Mouse (Mus musculus) heart, adult 18-20 months (tissue): ENCODE measurements around the gene Tenm2. TPM values are rescaled to one million over a fixed set of nuclear protein-coding genes. Genes with fewer than 3 reads are reported as not detected.

Experiments
- DNase-seq, 2 experiments: peaks; one replicate each; pipeline ENCODE4 v3.0.0; 2021 to 2022; ENCODE audit warnings: mixed read lengths in 1 of 2
- total RNA-seq, 2 experiments: library from RNA; stranded (reverse); gene quantifications; 2 replicates each; pipeline ENCODE4 v1.2.3; 2021

Tenm2 gene
- total RNA-seq, 2 experiments from 2014 or later, result 0.17 to 0.21 TPM

DNA sequence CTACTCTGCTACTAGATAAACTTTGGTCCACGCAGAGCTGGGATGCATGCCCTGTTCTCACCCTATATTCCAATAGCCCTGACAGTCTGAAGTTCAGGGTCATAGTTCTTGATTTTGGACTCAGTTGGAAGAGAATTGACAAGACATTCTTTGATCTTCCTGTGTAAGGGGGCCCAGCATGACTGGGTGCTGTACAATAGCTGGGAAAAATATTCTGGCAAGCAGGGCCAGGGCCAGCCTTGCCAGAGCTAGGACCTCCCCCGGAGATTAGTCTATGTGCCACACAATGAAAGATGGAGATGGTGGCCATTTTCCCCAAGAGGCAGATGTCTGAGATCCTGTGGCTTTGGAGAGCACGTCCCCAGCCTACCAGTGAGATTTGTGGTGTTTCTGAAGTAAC is 1021.2 kb downstream of the Tenm2 start:
- DNase-seq, result no peak

DNA sequence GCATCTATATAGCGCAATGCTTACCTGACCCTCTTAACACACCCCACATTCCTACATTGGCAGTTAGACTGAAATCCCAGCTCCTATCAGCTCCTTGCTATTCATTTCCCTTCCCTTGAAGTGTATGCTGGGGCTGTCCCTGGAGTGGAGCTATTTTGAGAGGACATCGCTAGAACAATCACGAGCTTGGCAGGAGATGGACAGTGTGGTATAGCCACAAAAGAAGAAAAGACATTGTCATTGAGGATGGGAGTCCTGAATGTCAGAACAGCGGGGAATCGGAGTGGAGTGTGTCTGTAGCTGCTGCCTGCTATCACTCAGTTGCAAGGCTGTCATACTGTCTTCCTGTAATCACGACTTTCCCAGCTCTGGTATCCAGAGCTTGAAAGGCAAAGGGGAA is 1031.4 kb downstream of the Tenm2 start:
- peak; percentile 9 to 12 for DNase-seq

DNA sequence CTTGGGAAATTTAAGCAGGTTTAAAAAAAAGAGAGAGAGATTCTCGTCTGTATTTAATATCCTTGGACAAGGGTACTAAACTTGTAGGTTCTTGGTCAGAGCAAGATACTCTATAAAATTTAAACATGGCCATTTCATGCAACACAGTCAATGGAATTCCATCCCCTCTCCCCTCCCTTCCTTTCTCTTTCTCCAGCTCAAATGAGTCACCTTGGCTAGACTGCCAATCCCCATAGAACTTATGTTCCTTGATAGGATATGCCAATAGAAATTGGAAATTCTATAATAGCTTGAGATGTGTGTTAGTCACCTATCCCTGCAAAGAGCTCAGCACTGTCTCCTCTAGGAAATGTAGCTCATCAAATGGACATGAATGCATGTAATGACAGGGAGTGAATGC is 1031.9 kb downstream of the Tenm2 start:
- no peak for DNase-seq

DNA sequence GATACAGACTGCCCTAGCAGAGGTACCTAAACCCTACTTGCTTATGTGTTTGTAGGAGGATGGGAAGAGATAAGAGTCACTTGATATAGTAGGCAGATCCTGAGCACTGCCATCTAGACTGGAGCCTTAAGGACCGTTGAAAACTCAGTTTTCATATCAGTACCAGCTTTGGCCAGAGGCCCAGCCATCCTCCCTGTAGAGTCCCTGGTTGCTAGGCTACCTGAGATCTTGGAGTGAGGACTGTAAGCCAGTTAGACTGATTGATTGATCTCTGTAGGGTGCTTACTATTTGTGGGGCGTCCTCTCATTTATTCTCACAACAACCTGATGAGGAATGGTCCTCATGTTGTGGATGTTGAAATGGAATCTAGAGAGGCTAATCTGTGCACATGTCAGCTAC is 1041.4 kb downstream of the Tenm2 start:
- no peak for DNase-seq

DNA sequence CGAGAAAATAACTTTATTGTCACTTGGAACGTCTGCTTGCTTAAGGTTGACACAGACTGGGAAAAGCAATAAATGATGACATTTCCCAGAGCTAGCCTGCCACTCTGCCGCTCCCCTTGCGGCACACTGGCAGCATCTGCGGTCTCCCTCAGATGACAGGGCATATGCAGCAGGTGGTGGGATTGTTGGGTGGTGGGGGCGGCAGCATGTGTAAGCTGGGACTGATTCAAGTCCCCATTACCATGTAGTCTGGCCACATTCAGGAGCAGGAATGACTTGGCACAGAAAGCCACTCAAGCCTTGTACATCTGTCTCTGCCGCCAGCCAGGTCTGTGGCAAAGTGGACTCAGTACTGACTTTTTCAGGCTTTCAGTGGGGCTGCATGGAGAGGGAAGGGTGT is 1059.7 kb downstream of the Tenm2 start:
- no peak for DNase-seq

DNA sequence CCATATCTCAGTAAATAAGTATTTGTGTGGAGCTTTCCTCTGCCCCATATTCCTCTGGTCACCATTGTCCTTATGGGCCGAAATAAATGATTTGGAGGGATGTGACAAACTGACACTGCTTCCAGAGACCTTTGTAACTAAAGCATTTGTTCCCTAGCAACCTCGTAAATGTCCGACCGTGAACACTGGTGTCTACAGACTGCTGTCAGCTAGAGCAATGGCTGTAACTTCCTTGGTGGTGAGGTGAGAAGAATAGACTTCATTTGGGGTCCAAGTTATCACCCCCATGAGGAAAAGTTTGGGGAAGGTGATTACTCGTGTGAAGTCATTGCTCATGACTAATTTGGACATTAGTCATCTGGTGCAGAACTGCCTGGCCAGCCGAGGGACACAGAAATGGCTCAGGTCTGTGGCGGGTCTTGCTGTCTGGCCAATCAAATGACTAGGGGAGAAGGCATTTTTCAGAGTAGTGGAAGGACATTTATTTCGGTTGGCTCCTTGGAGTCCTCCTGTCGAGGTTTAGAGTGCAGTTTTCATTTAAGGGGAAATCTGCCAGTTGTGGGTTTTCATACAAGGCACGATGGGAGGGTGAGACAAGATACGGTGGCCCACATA is 1062.6 kb downstream of the Tenm2 start:
- DNase-seq, result no peak

DNA sequence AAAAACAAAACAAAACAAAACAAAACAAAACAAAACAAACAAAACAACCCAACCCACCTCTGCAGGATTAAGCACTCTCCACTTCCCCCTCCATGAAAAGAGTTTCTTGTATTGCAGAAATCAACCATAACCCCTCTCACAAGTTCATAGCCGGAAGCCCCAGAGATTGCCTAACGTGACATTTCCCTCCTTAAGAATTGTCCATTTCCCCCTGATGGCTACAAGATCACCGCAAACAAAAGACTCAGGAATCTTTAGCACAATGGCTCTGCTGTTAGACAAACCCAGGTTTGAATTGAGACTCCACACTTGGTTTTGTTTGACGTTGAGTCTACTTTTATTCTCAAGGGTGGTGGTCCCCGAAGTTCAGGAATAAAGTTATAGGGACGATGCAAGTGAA is 1063.2 kb downstream of the Tenm2 start:
- no peak for DNase-seq

DNA sequence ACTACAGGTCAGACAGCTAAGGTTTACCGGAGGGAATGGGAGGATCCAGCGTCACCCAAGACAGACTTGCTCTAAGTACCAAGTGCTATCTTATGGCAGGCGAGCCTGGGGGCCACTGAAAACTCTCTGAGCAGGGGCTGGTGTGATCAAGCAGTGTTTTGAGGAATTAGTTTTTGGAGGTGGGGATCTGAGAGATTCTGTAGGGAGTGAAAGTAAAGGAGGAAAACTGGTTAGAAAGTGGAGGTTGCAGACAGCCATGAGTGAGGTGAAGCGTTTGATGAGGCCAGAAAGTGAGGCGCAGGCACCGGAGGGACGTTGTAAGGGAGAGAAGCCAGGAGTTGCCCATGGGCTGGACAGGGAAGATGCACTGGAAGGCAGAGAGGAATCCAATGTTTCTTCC is 1063.8 kb downstream of the Tenm2 start:
- DNase-seq, result no peak

DNA sequence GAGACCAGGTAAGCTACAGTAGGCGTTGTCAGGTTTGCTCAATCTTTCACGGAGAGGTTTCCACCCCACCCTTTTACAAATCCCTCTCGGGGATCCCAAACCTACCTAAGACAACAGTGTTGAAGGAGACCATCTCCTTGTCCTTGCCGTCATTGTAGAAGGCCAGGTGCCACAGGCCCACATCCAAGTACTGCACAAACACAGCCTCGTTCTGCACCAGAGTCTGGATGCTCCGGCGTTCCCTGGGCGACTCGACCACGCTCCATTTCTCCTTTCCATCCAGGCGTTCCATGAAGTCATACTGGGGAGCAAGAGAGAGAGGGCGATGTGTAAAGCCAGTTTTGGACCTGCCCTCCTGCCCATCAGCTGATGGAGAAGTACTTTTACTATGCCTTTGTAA is 1064.5 kb downstream of the Tenm2 start:
- no peak for DNase-seq

DNA sequence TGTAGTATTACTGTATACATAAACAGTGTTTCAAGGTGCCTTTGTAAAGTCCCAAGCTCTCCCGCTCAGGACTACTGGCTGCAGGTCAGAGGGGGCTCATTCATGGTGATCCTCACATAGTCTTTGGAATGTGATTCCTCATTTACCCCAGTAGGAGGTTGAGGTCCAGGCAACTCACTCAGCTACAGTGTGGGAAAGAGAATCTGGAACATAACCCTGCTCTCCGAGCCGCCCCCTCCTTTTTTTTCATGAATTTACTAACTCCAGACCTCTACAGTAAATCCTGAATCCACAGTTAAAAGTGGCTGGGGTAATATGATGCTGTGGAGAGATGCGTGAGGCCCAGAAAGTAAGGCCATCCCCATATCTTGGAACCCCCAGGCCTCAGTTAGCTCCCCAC is 1066.0 kb downstream of the Tenm2 start:
- DNase-seq, result no peak

DNA sequence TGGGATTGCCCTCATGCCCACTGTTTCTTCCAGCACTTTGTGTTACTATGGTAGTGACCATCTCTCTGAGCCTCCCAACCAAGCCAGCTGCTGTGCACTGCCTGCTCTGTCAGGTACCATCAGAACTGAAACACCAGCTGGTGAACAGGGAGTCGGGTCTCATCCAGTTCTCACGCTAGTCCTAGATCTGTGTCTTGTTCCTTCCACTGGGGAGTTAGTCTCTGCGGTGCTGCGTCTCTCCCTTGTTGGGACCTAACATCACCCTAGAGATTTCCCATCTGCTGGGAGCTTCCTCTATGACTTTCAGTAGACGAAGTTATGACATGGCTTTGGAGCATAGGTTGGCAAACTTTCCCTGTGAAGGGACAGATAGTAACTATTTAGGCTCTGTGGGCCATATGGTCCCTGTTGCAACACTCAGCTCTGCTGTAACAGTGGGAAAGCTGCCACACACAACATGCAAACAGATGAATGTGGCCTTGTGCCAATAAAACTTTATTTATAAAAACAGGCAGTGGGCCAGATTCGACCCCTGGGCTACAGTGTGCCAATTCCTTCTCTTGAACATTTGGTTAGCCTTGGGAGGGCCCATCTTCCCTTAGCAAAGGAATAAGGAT is 1066.7 kb downstream of the Tenm2 start:
- DNase-seq, result no peak

DNA sequence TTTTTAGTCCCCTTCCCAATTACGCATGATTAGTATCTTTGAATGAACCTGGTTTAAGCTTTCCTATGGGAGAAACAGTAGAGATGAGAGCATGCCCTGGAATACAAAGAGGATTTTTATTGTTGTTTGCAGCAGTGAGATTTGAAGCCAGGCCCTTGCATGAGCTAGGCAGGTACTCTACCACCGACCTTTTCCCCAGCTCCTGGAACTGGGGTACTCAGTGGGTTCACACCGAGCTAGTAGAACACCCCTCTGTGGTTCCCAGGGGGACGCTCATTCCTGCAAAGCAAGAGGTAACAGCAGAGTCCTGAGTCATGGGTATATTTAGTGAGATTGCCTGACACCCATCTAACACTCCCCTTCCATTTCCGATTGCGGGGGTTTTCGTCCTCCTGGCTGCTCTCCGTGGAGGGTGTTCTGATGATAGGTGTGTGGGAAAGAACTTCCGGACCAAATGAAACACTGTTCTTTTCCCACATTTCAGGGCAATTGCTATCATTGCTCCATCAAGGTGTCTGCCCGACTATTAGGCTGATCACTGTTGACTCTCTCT is 1067.9 kb downstream of the Tenm2 start:
- no peak for DNase-seq

DNA sequence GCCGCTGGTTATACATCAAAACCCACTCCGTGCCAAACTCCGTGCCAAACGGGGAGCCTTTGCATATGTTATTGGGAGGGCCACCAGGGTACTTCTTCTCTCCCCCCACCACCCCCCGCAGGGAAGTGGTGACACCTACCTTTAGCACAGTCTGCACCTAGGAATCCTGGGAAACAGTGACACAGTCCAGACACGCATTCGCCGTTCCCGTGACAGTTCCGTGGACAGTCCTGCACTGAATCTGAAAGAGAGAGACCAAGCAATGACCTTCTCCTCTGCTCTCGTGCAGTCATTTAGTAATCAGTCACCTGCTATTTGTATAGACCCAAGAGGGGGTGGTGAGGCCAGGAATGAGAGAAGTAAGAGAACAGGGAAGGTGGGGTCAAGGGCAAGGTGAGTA is 1072.2 kb downstream of the Tenm2 start:
- no peak for DNase-seq

DNA sequence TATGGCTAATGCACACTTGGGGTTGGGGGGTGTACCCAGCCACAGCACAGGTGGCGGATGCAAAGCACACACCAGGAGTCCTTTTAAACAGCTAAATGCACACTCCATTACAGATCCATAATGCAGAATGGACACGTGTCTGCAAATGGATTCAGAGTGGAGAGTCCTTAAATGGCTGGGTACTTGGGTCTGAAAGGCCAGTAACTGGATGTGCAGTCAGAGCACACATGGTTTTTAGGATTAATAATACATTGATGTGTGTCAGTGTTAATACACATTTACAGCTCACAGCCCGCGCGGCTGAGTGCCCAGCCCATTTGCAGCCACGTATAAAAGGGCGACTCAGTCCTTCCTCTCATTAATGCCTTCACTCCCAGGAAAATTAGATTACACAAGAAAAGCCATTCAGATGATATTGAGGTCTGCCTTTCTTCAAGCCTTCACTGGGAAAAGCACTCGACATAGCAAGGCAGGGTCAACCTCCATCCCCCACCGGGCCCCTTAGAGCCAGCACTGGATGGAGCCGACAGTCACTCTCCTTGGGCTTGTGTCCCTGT is 1073.9 kb downstream of the Tenm2 start:
- no peak for DNase-seq

DNA sequence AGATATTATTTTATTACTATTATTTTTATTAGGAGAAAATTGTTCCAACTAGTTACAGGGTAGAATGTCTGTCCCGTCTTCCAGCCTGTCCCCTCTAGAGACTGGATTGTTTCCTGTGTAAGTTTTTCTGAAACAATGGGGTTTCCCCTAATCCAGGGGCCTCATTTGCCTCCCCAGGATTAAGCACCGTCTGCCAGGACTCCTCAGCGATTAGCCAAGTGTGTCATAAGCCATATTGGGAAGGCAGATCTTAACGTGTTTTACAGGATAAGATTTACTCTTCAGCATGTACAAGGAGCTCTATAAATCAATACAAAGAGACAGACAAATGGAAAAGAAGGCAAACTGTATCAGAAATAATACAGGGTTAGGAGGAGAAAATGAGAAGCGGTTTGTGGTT is 1082.3 kb downstream of the Tenm2 start:
- DNase-seq, result no peak

DNA sequence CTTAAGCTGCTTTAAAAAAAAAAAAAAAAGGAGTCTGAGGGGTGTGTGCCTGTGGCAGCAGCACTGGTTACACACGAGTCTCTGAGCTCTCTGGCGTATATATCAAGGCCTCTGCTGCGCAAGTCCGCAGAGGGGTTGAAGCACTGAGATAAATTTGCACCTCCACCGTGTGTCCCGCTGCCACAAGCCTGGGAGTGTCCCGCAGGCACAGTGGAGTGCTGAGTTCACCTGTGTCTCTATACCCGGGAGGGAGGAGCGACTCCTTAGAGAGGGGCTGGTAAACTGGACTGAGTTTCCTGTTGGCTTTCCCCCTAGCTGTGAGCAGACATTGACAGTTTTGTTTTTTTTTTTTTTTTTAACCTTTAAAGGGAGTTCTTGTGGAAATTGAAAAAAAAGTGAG is 1082.8 kb downstream of the Tenm2 start:
- no peak for DNase-seq

DNA sequence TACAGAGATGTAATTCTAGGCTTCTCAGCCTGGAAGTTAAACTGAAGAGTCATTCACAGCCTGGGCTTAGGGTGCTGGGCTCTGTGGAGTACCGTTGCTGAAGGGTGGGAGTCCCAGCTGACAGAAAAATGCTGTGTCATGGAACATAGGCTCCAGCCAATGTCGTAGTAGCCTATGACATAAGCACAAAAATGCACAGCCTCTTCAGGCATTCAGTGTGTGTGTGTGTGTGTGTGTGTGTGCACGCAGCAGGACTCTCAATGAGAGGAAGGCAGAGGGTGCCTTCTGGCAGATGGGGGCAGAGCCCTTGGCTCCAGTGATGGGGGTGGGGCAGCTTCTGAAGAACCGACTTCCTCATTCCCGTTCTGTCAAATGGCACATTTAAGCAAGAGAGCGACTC is 1083.5 kb downstream of the Tenm2 start:
- DNase-seq, result no peak

DNA sequence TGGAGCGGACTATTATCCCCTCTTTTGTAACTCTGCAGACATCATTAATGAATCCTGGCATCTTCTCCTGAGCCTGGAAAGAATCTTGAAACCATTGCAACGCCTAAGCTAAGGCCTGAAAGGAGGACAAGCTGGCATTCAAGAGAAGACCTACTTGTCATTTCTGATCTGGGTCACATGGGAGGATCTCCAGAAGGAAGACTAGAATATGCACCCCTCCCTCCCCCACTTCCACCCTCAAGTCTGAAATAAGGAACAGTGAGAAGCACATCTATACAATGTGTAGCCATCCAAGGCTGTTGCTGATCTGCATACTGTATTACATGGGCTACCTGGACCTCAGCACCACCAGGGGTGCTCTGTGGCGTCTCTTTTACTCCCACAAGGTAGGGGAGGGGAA is 1086.7 kb downstream of the Tenm2 start:
- no peak for DNase-seq

DNA sequence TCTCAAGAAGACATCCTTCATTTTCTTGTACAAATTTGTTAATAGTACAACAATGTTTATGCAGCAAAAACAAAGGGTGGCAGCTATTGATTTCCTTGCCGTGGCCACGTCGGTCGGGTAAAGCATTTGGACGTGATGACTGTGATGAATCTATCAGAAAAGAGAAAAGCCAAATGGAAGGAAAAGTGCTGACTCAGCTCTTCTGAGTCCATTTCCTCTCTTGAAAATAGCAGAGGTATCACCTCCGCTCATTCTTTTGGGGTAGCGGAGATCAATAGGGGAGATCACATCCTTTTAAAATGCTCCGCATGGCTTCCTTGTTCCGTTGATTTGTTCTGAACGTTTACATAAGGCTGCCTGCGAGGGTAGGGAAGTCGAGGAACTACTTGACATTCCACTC is 1090.7 kb downstream of the Tenm2 start:
- DNase-seq, result no peak

DNA sequence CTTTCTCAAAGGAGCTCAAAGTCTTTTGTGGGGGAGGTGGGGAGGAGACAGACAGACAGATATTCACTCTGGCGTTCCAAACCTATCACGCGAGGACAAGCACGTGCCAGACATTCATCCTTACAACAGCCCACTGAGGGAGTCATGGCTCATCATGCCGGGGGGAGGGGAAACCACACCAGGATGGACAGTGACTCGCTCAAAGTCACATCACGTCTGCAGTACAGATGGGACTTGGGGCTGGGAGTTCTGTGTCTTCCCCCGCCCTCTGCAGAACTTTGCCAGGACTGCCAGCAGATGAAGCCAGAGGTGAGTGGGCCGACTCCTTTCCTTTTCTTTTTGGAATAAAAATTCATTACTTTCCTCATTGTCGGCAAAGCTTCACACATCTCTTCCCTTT is 1095.4 kb downstream of the Tenm2 start:
- no peak for DNase-seq

DNA sequence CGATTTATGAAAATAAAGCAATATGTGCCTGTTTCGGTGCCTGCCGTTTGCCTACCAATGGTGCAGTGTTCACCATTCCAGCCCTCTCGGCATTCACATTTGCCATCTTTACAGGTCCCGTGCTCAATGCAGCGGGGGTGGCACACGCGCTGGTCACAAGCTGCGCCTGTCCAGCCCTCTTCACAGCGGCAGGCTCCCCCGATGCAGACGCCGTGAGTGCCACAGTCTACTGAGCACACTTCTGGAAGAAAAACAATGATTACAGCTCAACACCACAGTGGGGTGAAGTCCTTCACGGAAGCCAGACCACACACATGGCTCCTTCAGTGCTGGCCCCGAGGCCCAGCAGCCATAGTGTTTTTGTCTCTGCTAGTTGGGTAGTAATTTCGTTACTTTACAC is 1096.2 kb downstream of the Tenm2 start:
- DNase-seq, result no peak

DNA sequence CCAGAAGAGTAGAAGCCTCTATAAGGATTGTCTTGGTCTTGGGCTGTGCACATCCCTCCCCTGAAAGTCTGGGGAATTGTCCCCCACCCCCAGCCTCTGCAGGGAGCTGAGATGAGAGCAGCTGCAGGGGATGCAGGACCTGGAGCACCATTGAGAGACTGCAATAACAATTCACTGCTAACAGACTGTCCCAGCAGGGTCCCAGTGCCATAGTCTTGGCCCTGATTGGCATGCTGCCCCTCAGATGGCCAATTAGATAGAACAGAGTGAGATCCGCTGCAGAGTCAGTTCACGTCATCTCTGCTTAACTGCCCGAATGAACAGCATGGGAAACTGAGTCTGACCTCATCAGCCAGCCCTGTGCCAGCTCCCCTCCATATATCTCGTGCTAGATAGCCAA is 1097.9 kb downstream of the Tenm2 start:
- DNase-seq, result no peak

DNA sequence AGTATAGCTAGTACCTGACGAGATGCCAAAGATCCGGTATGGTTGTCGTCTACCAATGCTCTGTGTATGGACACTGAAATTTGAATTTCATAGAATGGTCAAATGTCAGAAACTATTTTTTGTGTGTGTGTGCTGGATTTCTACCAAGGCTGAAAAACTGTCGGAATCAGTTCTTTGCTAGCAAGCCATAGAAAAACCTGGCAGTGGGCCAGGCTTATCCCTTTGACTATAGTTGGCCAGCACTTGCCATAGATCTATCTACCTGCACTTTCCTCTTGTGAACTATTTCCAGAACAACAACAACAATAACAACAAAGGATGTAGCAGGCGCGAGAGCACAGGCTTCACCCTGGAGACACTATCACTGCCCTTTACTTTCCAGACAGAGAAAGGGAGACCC is 1098.5 kb downstream of the Tenm2 start:
- DNase-seq, result no peak

DNA sequence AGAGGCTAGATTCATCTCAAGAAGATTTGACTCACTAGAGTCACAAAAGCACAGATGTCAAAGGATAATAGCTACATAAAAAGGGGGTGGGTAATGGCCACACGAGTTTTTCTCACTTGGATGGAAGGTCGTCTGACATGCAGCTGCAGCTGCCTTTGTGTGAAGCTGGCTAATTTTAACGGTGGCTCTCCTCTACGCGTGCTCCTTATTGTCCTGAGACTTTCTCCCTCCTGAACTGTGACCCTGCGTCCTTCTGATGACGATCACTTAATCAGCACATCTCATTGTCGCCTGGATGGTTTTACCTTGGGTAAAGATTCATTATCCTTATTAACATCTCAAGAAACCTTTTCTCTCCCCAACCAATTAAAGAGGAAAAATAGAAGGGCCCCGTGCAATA is 1101.1 kb downstream of the Tenm2 start:
- no peak for DNase-seq
